In genomic region chr15:83451621-83452210, GRCm38 (mm10) we compare ENCODE assay signal across 8 mouse cellular contexts. TPM values are rescaled to one million over a fixed set of nuclear protein-coding genes. Genes with fewer than 3 reads are reported as not detected.
DNase-seq lines count a peak whose midpoint lies in the region; ATAC-seq lines count a peak whose summit lies in the region.

No protein-coding gene starts in this region.

- H3K27me3 ChIP-seq in heart, embryonic 10.5 days (ENCODE audit: insufficient read depth, poor library complexity, severe bottlenecking): no peaks in the 10 kb centered on the region

- peaks cover 63% of the 10 kb centered on the region for H3K4me1 ChIP-seq in heart, embryonic 10.5 days

- no peaks in the 10 kb centered on the region for H3K9me3 ChIP-seq in heart, embryonic 10.5 days

- peak; percentile 98 for DNase-seq in heart, adult 11 months
- DNase-seq in heart, embryonic 10.5 days (ENCODE audit: low spot score): no peak
- peak; percentile 81 for DNase-seq in MN1 (ENCODE audit: low spot score)
- peak; percentile 79 to 80 for DNase-seq in heart, adult 9 months (ENCODE audit: low spot score in 2 of 2)
- DNase-seq in kidney, postnatal 4 days: peak; percentile 28 to 53
- no peak for DNase-seq in frontal cortex, postnatal 10 days (ENCODE audit: low spot score in 2 of 2)
- no peak for DNase-seq in left cerebral cortex, adult 8-10 months (ENCODE audit: low spot score in 2 of 2)

- 68% methylated on average over 7 of the region's 7 CpGs for WGBS in heart, embryonic 10.5 days

- H3K4me3 ChIP-seq in heart, embryonic 10.5 days: no peak overlapping the region

- ATAC-seq in megakaryocyte, adult 5-6 weeks (ENCODE audit: poor library complexity, severe bottlenecking): peak; percentile 76

- no peak overlapping the region for H3K27ac ChIP-seq in heart, embryonic 10.5 days

- 0 out of 2 replicates have a peak, but pooled peaks cover 5% of the 10 kb centered on the region for H3K36me3 ChIP-seq in heart, embryonic 10.5 days

RNA-seq across cellular contexts. Expression of gene Pacsin2, which starts 12.7 kb away (rescaled TPM):
- polyA plus RNA-seq in heart, embryonic 10.5 days (2016; fragmentation: Nextera tagmentation; extraction: Ambion mirVana): 81.9 and 82.4 TPM in 2 replicates
- 71.9 and 75.0 TPM in 2 replicates for total RNA-seq in megakaryocyte, adult 5-6 weeks (2015)
- total RNA-seq in megakaryocyte, adult 5-6 weeks (2017): 112 and 115 TPM in 2 replicates
- 100 to 1,000 TPM in 2 of 4 experiments, 10 to 100 TPM in 2; 86.2 to 103 (median 98.5) TPM for total RNA-seq in left cerebral cortex, adult 8-10 months (2022)

RNA-seq across cellular contexts. Expression of gene Ttll1, which starts 59.0 kb away (rescaled TPM):
- polyA plus RNA-seq in heart, embryonic 10.5 days (2016; fragmentation: Nextera tagmentation; extraction: Ambion mirVana): 23.9 and 24.6 TPM in 2 replicates
- total RNA-seq in megakaryocyte, adult 5-6 weeks (2015): 3.6 and 3.8 TPM in 2 replicates
- total RNA-seq in megakaryocyte, adult 5-6 weeks (2017): 3.2 and 4.4 TPM in 2 replicates
- total RNA-seq in left cerebral cortex, adult 8-10 months (2022): 10 to 100 TPM; 48.1 to 53.0 (median 49.1) TPM

Comparison
In these comparisons a context has a peak if more than half of its experiments do, and no peak if none do; other contexts are left out.
1. DNase-seq: peak in heart, adult 11 months (single experiment), MN1 (single experiment), heart, adult 9 months (2 of 2) and kidney, postnatal 4 days (2 of 2); none in heart, embryonic 10.5 days (single experiment), frontal cortex, postnatal 10 days (0 of 2) and left cerebral cortex, adult 8-10 months (0 of 2).
2. RNA of gene Ttll1, which starts 59.0 kb away (total RNA-seq): 48.1 to 53.0 TPM in left cerebral cortex, adult 8-10 months; 3.2 to 4.4 TPM in megakaryocyte, adult 5-6 weeks; every median in the first group is over 4 times any median in the second.